Mouse (Mus musculus): ENCODE measurements around the gene Gpam.

Gene Gpam

DNA sequence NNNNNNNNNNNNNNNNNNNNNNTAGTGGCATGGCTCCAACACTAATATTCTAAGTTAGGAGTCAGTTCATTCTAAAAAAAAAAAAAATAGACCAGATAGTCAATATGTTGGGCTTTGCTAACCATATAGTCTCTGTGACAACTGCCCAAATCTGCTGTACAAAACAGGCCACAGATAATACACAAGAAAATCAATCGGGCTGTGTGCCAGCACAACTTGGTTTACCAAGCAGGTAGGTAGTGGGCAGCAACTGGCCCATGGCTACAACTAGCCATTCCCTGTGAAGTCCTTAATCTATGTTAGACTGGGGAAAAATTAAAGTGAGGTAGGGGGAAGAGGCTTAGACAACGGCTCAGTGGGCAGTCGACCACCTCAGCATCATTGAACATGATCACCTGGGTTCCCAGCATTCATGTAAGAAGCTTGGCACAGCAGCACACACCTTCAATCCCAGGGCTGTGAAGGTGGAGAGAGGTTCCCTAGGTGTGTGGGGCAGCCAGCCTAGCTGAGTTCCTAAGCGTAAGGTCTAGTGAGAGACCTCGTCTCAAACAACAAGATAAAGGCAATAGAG, 12.1 kb downstream of the Gpam start:
- no peak for DNase-seq (ENCODE audit: extremely low read depth, insufficient read length, low spot score)

DNA sequence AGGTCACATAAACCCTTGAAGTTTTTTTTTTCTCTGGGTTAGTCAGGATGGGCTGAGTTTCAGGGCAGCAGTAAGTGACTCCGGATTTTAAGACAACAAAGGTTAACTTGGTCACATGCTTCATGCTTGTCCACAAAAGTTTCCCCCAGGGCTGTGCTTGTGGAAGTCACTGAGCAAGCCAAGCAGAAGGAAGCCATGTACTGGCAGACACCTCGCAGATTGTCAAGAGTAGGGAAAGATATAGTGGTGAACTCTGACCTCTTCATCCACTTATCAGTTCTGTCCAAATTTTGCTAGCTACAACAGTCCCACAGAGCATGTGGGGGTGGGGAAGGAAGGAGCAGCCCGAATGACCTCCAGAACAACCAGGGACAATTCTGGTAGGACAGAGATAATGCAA, 19.1 kb downstream of the Gpam start:
- no peak for DNase-seq (ENCODE audit: extremely low read depth, insufficient read length, low spot score)

DNA sequence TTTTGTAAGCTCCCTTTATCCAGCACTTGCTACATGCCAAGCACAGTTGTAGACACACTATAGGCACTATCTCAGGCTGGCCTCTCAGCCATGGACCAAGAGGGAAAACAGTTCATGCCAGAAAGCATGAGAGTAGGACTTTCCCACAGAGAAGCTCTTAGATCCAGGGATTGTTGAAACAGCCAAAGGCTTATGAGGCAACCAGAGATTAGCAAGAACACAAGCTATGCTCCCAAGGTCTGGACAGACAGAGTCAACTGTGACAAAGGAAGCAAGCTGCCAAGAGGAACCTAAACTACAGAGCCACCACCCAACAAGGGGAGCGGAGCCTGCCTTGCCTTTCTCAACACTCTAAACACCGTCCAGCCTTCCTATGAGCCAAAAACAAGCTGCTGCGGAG, 21.1 kb downstream of the Gpam start:
- no peak for DNase-seq (ENCODE audit: extremely low read depth, insufficient read length, low spot score)

DNA sequence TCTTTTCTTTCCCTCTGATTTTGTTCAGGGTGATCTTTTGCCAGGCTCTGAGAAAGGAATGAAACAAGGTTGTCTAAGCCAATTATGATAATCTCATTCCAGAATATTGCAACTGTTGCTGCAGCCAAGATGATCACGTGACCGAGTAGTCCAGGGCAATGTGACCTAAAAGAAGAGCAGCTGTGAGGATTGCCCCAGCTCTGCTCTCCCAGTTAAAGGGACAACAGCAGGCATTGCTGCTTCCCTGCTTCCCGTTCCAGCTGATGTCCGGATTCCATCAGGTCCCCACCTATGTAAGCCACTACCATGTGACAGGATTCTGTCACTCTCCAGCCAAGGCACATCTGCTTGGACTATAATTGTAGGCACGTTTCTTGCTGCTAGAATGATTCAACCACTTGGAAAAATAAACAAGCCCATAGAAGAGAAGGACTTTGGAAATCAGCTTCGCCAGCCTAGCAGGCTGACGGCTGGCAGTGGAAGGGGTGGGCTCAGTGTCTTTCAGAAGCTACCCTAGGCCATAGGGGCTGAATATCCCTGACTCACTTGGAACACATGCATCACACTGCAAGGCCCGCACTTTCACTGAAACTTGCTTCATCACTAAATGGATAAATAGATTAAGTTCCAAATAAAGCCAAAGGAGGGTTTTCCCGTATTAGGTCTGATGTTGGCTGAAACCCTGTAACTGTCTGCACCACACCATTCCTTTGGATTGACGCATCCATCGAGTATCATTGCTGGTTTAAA, 23.8 kb downstream of the Gpam start:
- DNase-seq (ENCODE audit: extremely low read depth, insufficient read length, low spot score): peak; percentile 66

DNA sequence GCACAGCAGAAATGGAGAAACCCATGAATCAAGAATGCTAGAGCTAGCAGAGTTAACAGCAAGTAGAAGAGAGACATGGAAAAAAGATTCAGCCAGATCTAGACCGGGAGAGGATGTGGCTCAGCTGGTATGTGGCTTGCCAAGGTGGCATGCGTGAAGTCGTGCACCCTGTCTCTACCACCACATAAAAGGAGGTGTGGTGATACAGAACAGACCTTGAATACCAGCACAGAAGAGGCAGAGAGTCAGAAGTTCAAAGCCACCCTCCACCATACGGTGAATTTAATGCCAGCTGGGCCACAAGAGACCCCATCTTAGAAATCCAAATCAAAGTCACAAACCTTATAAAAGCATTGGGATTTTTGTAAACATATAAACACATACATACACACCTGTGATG, 25.4 kb downstream of the Gpam start:
- no peak for DNase-seq (ENCODE audit: extremely low read depth, insufficient read length, low spot score)

DNA sequence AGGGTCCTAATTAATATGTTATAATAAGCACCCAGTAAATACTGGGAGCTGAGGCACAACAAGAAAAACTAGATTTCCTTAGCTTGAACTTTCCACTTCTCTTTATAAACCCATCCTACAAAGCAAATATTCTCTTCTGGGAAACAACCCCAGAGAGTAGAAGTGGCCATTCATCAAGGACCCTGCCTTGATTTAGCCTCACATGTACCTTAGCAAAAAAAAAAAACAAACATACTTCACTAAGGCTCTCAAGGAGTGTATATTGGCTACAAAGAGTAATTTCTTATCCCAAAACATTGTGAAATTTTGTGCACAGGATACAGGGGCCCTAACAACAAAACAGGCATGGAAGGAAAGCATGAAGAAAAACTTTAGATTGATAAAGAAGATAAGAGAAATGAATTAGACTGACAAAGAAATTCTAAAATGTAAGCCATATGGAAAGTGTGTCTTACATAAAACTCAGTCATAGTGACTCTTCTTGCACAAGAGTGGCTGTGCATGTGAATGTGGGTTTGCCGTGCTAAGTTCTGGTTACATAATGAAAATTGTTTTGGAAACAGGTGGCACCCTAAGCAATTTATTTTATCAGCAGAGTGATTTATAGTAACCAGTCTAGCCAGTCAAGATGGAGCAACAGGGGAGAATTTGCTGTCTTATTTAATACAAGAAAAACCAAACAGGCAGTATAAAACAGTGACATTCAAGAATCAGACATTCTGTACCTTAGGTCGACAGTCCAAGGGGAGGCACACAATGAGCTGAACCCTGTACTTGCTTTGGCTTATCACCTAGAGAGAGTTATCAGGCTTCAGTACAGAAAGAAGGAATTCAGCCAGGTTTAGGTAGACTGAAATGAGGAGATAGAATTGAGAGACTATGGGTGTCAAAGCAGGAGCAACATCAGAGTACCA, 26.6 kb downstream of the Gpam start:
- DNase-seq (ENCODE audit: extremely low read depth, insufficient read length, low spot score): no peak

DNA sequence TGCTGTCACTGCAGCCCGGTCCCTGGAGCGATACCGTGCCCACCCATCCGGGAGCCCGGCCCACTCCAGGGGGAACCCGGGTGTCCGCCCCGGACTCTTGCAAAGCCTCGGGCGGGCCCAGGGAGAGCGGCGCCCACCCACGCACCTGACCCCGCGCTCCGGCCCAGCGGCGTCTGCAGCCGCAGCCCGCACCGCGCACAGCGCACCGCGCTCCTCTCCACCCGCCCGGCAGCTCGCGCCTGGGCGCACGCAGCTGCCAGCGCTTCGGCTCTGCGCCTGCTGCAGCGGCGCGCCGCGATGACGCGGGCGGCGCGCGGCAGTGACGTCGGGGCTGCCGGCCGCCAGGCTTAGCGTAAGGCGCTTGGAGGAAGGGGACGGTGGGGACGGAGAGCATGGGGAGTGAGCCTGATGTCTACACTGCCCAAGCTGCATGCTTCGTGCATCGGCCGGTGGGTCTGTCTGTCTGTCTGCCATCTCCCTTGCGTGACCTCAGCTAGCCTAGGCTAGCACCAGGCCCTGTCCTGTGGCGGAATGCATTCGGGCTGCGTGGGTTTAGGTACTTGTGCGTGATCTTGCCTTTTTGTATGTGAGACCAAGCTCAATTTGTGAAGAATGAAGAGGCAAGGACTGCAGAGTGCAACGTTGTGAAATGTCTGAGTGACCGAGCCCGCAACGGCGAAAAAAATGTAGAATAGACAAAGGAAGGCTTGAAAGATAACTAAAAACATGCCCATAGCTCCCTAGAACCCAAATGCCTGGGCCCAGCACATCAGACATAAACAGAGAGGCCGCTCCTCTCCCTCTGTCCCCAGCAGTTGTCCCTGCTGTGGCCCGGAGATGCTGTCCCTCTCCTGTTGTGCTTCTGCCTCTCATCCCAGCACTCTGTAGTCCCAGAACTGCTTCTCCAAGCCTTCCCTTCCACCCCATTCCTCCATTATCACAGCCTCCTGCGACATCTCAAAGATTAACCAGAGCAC, 27.6 kb downstream of the Gpam start:
- peak; percentile 96 for DNase-seq (ENCODE audit: extremely low read depth, insufficient read length, low spot score)

DNA sequence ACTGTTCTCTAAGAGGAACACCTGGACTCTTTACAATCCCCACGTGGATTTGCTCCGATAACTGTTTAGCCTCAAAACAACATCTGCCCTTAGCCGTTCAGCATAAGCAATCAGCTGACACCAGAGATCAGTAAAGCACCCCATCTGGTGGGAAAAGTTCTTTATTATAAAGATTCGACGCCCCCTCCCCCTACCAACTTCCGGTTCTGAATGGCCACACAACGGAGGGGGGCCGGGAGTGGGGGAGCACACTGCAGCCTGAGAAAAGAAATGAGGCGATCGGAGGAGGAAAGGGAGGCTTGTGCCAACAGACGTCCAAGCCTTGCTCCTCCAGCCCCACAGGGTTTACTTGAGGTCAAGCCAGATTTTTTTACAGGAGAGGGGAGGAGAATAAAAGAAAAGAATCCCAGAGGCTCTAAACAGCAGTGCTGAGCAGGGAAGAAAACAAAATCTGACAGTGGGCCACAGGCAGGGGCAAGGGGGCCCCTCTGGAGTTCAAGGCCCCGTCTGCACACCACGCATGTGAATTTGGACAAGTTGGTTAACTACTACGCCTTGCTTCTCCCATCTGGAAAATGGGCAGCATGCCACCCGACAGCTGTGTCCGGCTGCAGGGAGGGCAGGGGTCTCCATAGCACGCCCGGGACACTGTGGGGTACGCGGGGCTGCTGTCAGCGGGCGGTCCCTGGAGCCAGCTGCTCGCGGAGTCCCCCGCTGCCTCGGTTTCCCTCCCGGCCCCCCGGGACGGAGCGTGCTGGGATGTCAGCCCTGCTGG, 28.4 kb downstream of the Gpam start:
- DNase-seq (ENCODE audit: extremely low read depth, insufficient read length, low spot score): no peak

DNA sequence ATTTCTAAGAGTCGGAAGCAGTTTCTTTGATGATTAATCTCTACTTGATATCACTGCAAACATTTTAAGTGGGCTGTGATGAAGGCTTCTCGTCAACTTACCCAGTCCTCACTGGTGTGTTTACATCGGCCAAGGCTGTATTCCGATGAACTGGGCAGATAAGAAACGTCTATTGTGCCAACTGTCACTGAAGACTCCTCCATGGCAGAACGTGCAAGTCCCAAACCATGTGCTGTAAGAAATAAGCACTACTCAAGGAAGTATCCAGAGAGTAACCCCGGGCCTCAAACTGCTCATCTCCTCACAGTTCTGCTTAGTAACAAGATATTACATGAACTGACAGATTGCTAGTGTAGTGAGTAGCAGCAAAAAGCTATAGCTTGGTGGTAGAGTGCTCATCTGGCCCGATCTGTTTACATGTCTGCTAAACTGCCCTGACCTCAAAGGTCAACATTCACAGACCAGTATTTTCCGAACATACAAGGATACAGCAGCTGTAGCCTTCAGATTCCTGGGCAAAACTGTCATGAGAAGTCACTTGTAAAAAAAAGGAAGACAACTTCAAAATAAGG, 29.6 kb downstream of the Gpam start:
- no peak for DNase-seq (ENCODE audit: extremely low read depth, insufficient read length, low spot score)

DNA sequence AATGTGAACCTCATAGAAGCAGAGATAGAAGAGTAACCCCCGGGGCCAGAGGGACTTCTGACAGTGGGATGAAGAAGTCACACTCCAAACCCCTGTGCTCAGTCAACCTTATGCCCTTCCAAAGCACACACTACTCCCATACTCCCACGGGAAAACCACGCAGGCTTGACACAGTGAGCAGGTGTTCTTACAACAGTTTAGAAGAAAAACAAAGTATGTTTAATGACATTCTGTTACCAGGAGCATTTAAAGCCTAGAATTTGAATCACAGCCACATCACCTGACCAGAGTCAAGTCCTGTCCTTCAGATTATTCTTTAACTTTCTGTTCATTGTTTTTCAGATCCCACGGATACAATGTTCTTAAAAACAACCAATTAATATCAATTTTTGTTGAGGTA, 30.4 kb downstream of the Gpam start:
- no peak for DNase-seq (ENCODE audit: extremely low read depth, insufficient read length, low spot score)

DNA sequence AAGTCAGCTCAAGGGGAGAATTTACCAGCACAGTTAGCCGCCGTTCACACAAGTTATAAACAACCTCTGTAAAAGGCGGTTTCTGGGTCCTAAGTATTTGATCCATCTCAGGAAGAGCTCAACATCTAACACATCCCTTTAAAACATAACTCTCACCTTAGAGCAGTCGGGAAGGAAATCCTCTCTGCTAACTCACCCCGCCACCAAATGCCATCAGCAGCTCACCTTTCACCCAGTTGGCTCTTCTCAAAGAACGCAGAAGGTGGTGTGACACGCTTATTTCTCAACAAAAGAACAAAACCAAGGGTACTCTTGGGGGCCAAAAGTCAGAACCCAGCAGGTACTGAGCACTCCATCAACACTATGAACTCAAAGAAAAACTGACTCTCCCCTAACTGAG, 31.5 kb downstream of the Gpam start:
- DNase-seq (ENCODE audit: extremely low read depth, insufficient read length, low spot score): no peak

DNA sequence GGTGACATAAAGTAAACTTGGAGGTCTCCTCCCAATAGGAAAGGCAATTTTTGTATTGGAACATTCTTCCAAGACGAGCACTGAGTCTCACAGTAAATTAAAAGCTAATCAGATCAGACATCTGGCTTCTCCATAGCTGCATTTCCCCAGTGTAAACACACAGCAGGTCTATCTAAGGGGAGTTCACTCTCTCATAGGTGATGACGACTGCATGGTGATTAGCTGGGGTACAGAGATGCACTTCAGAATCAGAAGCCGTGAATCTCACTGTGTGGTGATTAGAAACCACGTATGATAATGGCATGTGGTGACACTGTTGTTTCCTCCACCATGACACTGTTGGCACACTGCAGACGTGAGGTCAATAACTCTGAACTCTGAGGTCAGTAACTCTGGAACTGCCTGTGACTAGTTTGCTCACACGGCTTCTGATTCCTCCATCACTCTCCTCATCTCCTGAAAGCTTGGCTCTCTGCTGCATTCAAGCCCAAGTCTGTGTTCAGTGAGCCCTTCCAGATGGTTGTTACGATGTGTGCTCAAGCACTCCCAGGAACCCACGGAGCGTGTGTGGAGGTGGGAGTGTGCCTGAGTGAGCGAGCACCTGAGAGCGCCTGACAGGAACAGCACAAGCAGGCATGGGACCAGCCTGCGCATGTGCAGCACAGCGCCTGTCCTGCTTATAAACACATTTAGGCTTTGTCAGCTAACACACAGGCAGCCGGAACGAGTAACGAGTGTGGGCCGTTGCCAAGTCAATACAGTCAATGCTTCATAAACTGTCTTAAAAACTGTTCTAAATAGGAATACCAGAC, 35.2 kb downstream of the Gpam start:
- no peak for DNase-seq (ENCODE audit: extremely low read depth, insufficient read length, low spot score)

DNA sequence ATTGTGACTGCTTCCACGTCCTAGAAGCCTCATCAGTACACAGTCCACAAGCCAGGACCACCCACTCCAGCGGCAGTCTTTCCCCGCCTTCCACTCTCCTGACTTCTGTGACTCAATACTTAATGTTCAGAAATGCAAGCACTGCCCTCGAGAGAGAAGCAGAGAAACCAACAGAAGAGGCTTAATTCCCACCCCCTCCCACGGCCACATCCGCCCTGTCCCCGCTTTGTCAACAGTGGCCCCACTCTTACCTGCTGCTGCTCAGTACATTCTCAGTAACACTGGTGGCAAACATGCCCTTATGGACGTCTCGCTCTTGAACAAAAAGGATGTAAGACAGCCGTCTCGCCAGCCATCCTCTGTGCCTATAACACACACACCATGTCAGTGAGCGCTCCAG, 36.2 kb downstream of the Gpam start:
- no peak for DNase-seq (ENCODE audit: extremely low read depth, insufficient read length, low spot score)

DNA sequence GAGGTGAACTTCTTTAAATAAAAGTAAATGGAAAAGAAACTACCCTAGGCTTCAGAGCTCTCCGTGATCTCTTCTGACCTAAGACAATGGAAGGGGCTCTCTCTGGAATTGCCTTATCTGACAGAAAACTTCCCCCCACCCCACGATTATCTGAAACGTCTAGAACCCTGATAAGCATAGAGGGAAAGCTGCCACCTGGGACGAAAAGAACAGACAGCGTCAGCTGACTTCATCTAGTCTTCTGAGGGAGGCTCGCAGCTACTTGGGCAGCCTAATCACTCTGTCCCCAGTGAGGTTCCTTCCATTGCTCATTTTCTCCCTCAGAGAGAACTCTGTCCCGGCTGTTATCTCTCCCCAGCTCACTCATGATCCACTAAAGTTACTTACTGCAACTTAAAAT, 36.9 kb downstream of the Gpam start:
- DNase-seq (ENCODE audit: extremely low read depth, insufficient read length, low spot score): no peak

DNA sequence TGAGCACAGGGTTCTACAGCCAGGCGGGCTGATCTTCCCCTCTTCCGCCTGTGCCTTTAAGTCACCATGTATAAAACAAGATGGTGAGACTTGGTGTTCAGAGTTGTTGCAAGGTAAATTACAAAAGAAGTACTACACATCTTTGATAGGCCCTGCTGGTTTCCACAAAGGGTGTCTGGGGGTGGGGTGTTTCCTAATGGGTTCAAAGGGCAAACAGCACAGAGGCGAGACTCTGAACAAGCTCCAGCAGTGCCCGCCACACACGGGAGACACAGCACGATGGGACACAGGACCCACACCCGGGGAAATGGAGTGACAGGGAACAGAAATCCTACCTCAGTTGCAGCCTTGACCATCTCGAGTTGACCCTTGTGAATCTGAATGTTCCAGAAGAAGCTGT, 39.3 kb downstream of the Gpam start:
- no peak for DNase-seq (ENCODE audit: extremely low read depth, insufficient read length, low spot score)

DNA sequence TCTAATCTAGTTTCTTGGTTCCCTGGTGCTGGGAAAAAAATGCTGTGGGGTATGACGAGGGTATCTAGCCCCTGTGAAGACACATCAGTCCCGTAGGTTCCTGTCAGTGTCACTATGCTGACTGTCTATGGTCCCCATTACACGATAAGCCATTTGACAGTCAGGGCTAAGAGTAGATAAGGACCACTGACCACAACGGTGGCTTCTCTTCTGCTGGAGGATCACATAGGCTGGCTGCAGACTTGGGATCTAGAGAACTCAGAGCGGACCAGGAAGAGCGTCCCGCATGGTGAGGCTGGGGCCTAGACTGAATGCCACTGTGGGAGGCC, 41.2 kb downstream of the Gpam start:
- no peak for DNase-seq (ENCODE audit: extremely low read depth, insufficient read length, low spot score)

DNA sequence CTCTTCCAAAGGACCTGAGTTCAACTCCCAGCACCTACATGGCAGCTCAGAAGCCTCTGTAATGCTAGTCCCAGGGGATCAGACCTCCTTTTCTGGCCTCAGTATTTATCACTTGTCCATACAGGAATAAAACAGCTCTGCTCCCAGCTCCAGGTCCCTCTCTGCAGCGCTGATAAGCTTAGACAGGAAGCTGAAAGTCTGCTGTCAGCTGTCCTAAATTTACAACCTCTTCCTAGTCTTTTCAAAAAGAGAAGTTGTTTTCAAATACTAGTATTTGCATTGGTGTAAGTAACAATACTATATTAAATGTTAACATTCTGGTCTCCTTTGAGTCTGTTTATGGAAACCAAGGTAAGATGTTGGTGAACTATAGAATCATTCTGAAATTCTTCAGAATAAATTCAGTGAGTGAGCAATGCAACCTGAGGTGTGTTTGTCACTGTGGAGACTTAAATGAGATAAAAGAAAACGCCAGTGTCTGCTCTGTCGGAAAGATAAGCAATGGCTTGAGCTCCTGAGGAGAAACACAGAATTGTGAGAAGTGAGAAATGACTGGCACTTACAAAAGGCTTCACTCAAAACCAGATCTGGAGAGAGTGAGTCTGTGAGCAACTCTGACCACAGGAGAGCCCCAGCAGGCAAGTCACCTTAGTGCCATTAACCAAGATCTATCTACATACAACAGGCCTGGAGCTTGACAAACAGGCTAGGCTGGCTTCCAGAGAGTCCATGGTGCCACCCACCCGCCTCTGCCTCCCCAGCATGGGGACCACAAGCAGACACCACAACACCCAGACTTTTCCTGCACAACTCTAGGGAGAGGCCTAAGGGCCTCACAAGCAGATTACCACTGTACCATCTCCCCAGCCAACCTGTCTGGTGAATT, 41.8 kb downstream of the Gpam start:
- no peak for DNase-seq (ENCODE audit: extremely low read depth, insufficient read length, low spot score)

DNA sequence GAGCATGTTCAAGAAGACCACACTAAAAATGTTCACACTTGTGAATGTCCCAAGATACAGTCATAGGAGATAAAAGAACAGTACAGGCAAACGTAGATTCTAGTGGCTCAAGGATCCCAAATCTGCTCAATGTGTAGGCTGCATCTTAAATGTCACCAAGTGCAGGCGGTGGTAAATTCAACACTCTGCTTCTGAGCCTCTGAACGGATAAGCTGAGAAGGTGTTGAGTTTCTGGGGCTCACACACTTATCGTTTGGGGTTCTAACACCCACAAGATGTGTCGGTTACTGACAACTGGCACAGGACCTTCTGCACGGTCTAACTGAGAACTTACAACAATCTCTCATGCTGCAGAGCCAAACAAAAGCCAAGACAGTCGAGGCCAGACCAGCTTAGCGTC, 50.2 kb downstream of the Gpam start:
- DNase-seq (ENCODE audit: extremely low read depth, insufficient read length, low spot score): no peak

Measured in 3134 (cell line).